Mouse (Mus musculus): ENCODE data around the gene Fcamr. TPM values are rescaled to one million over a fixed set of nuclear protein-coding genes. Genes with fewer than 3 reads are reported as not detected.

The Fcamr gene
- polyA plus RNA-seq, 1 experiment from 2014 or later = not detected

DNA sequence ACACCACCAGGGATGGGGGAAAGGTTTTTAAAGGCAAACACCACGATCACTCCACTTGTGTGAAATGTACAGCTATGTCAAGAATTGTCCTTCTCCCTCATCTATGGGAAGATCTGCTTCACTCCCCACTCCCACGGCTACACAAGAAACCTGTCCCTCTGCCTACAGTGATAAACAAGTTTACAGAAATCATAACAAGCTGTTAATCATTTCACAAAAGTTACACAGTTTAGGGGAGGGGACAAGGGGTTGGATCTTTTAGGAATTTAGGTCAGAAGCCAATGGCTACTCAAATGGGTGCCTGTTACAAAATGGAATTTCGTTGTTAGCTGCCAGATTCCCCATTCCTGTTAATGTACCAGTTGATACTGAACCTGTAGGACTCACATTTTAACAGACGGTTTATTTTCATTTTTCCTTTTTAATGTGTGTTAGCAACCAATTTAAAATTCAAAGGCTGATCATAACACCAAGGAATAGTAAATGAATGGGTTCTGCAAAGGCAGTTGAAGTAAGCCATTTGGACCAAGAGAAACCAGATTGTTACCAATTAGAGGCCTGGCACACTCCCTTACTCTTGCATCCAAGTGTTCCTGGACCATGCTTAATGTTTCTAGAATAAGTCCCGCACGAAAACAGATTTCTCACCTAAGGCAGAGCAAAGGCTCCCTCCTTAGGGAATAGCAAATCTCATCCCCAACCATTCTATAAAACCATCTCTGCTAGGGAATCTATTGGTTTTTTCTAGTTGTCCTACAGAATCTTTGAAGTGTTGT, 34.6 kb downstream of the Fcamr start:
- H3K4me2 ChIP-seq (ENCODE audit: low read depth) = no peak overlapping the region
- H3K9me3 ChIP-seq (ENCODE audit: control insufficient read depth, low read length) = no peaks in the 10 kb centered on the region
- H3K4me1 ChIP-seq (ENCODE audit: control insufficient read depth, insufficient read depth, low read length) = no peaks in the 10 kb centered on the region
- ATAC-seq (ENCODE audit: insufficient read depth, low FRiP score, low TSS enrichment) (no peak), DNase-seq (ENCODE audit: low spot score) (no peak)
- H3K9ac ChIP-seq (ENCODE audit: low read length) = no peak overlapping the region
- no peak overlapping the region for H3K4me3 ChIP-seq (ENCODE audit: low read depth, low read length)
- H3K27me3 ChIP-seq (ENCODE audit: control insufficient read depth, insufficient read depth, low read length) = no peaks in the 10 kb centered on the region
- 89% methylated on average over 6 of the region's 6 CpGs for WGBS
- H3K27ac ChIP-seq (ENCODE audit: low read depth, low read length) = no peak overlapping the region
- H3K36me3 ChIP-seq (ENCODE audit: control insufficient read depth, insufficient read depth, low read length) = no peaks in the 10 kb centered on the region

DNA sequence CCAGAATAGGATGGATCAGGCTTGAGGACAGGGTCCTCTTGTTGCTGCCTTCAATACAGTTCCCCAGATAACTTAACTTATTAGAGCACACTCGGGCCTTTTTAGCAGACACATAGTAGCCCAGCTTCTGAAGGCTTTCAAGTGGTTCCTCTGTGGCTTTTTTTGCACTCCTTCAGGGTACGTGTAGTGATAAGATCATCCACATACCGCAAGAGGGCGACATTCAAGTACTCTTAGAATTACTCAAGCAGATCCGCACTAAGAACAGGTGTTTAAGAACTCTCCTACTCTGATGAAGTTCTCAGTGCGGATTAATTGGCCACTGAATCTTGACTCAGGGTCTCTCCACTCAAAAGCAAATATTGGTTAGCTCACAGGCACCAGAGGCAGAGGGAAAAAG, 37.6 kb downstream of the Fcamr start:
- H3K27me3 ChIP-seq (ENCODE audit: control insufficient read depth, insufficient read depth, low read length) = no peaks in the 10 kb centered on the region
- ATAC-seq (ENCODE audit: insufficient read depth, low FRiP score, low TSS enrichment) (no peak), DNase-seq (ENCODE audit: low spot score) (no peak)
- no peaks in the 10 kb centered on the region for H3K4me1 ChIP-seq (ENCODE audit: control insufficient read depth, insufficient read depth, low read length)
- H3K4me3 ChIP-seq (ENCODE audit: low read depth, low read length) = no peak overlapping the region
- no peak overlapping the region for H3K4me2 ChIP-seq (ENCODE audit: low read depth)
- no peaks in the 10 kb centered on the region for H3K36me3 ChIP-seq (ENCODE audit: control insufficient read depth, insufficient read depth, low read length)
- H3K9me3 ChIP-seq (ENCODE audit: control insufficient read depth, low read length) = no peaks in the 10 kb centered on the region
- H3K27ac ChIP-seq (ENCODE audit: low read depth, low read length) = no peak overlapping the region
- no peak overlapping the region for H3K9ac ChIP-seq (ENCODE audit: low read length)
- WGBS = 62% methylated on average over 6 of the region's 6 CpGs

DNA sequence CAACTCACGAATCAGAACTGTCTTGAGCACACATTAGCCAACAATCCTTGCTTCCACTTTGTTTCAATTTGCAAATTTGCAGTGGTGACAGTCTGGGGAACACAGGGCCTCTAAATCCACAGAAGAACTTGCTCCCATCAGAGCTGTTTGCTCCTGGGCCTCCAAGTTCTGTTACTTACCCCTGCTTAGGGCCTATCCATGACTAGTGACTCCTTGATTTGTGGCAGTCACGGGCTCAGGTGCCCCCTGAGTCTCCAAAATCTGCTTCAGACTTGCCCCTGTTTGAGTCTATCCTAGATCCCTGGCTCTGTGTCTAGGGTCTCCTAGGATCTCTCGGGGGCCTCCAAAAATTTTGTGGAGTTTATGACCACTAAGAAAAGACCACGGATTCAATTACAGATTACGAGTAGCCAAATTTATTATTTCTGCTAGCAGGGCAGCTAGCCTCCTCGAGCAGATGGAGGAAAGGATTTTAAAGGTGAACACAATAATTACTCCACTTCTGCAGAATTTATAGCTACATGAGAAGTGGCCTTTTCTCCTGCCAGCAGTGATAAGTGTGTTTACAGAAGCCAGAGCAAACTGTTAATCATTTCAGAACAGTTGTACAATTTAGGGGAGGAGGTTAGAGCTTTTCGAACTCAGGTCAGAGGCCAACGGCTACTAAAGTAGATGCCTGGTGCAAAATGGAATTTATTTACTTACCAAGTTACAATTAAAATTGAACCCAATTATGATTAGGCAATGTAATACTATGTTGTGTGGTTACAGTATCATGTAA, 40.1 kb downstream of the Fcamr start:
- WGBS = 73% methylated on average over 8 of the region's 8 CpGs
- Histone ChIP-seq H3K9ac (ENCODE audit: low read length) (no peak overlapping the region), H3K36me3 (ENCODE audit: control insufficient read depth, insufficient read depth, low read length) (no peaks in the 10 kb centered on the region), H3K27me3 (ENCODE audit: control insufficient read depth, insufficient read depth, low read length) (no peaks in the 10 kb centered on the region), H3K4me1 (ENCODE audit: control insufficient read depth, insufficient read depth, low read length) (no peaks in the 10 kb centered on the region), H3K4me2 (ENCODE audit: low read depth) (no peak overlapping the region), H3K4me3 (ENCODE audit: low read depth, low read length) (no peak overlapping the region), H3K9me3 (ENCODE audit: control insufficient read depth, low read length) (no peaks in the 10 kb centered on the region), H3K27ac (ENCODE audit: low read depth, low read length) (no peak overlapping the region)
- DNase-seq (ENCODE audit: low spot score) (no peak), ATAC-seq (ENCODE audit: insufficient read depth, low FRiP score, low TSS enrichment) (no peak)

DNA sequence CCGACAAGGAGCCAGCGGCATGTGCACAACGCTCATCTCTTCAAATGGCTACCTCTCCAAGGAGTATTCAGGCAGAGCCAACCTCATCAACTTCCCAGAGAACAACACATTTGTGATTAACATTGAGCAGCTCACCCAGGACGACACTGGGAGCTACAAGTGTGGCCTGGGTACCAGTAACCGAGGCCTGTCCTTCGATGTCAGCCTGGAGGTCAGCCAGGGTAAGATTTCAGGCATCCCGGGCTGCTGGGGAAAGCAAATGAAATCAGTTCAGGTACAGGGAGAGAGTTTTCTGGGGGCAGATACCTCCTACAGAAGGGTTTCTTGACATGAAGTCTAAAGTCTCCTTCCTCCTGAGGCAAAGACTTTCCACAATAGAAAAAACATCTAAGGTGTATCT, 40.9 kb downstream of the Fcamr start:
- Histone ChIP-seq H3K9ac (ENCODE audit: low read length) (no peak overlapping the region), H3K4me1 (ENCODE audit: control insufficient read depth, insufficient read depth, low read length) (no peaks in the 10 kb centered on the region), H3K27me3 (ENCODE audit: control insufficient read depth, insufficient read depth, low read length) (no peaks in the 10 kb centered on the region), H3K4me2 (ENCODE audit: low read depth) (no peak overlapping the region), H3K27ac (ENCODE audit: low read depth, low read length) (no peak overlapping the region), H3K36me3 (ENCODE audit: control insufficient read depth, insufficient read depth, low read length) (no peaks in the 10 kb centered on the region), H3K4me3 (ENCODE audit: low read depth, low read length) (no peak overlapping the region), H3K9me3 (ENCODE audit: control insufficient read depth, low read length) (no peaks in the 10 kb centered on the region)
- DNase-seq (ENCODE audit: low spot score) (no peak), ATAC-seq (ENCODE audit: insufficient read depth, low FRiP score, low TSS enrichment) (no peak)
- WGBS = 84% methylated on average over 7 of the region's 7 CpGs

DNA sequence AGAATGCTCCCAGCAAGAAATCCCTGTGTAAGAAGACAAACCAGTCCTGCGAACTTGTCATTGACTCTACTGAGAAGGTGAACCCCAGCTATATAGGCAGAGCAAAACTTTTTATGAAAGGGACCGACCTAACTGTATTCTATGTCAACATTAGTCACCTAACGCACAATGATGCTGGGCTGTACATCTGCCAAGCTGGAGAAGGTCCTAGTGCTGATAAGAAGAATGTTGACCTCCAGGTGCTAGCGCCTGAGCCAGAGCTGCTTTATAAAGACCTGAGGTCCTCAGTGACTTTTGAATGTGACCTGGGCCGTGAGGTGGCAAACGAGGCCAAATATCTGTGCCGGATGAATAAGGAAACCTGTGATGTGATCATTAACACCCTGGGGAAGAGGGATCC, 43.8 kb downstream of the Fcamr start:
- Histone ChIP-seq H3K9me3 (ENCODE audit: control insufficient read depth, low read length) (no peaks in the 10 kb centered on the region), H3K9ac (ENCODE audit: low read length) (no peak overlapping the region), H3K36me3 (ENCODE audit: control insufficient read depth, insufficient read depth, low read length) (no peaks in the 10 kb centered on the region), H3K4me1 (ENCODE audit: control insufficient read depth, insufficient read depth, low read length) (no peaks in the 10 kb centered on the region), H3K4me3 (ENCODE audit: low read depth, low read length) (no peak overlapping the region), H3K27me3 (ENCODE audit: control insufficient read depth, insufficient read depth, low read length) (no peaks in the 10 kb centered on the region), H3K27ac (ENCODE audit: low read depth, low read length) (no peak overlapping the region), H3K4me2 (ENCODE audit: low read depth) (no peak overlapping the region)
- DNase-seq (ENCODE audit: low spot score) = no peak
- WGBS = 92% methylated on average over 7 of the region's 7 CpGs
- ATAC-seq (ENCODE audit: insufficient read depth, low FRiP score, low TSS enrichment) = no peak

DNA sequence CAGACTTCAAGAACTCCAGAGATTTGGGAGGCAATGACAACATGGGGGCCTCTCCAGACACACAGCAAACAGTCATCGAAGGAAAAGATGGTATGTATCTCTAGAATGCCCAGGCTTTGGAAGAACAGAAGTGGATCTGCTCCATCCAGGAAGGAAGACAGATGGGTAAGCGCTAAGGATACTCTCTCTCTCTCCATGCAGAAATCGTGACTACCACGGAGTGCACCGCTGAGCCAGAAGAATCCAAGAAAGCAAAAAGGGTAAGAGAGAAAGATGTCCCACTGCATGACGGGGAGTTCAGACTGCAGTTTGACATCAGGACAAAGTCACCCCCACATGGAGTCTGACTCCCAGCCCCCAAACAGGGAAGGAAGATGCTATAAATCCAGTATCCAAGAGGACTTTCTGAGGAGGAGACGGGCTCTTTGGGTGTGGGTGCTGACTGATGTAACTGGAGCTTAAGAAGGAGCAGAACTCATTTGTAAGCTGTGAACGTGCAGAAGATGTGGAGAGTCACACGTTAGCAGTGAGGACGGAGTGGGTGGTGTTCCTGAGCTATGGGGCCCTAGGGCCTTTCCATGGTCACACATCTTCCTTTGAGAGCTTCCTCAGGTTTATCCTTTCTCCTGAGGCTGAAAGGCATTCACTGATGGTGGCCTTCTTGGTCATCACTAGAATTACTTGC, 49.0 kb downstream of the Fcamr start:
- H3K9me3 ChIP-seq (ENCODE audit: control insufficient read depth, low read length) = no peaks in the 10 kb centered on the region
- no peak overlapping the region for H3K27ac ChIP-seq (ENCODE audit: low read depth, low read length)
- H3K27me3 ChIP-seq (ENCODE audit: control insufficient read depth, insufficient read depth, low read length) = no peaks in the 10 kb centered on the region
- no peak overlapping the region for H3K4me2 ChIP-seq (ENCODE audit: low read depth)
- no peak overlapping the region for H3K4me3 ChIP-seq (ENCODE audit: low read depth, low read length)
- no peaks in the 10 kb centered on the region for H3K4me1 ChIP-seq (ENCODE audit: control insufficient read depth, insufficient read depth, low read length)
- 90% methylated on average over 10 of the region's 10 CpGs for WGBS
- ATAC-seq (ENCODE audit: insufficient read depth, low FRiP score, low TSS enrichment) = no peak
- H3K9ac ChIP-seq (ENCODE audit: low read length) = no peak overlapping the region
- H3K36me3 ChIP-seq (ENCODE audit: control insufficient read depth, insufficient read depth, low read length) = no peaks in the 10 kb centered on the region
- DNase-seq (ENCODE audit: low spot score) = no peak

DNA sequence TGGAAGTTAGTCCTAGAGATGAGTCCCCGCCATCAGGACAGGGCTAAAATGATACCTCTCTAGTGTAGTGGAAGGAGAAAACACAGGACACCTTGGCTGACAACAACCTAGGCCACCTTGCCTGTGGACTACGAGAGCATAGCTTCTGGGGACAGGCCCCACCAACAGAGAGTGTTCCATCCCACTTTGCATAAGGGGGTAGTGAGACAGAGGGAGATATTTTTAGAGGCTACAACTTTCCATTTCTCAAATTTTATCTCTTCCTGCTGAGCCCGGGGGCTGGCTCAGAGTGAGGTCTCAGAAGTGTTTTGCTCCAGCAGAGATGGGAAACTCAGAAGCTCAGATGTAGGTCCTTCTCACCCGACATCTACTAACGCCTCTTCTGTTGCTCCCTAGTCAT, 49.7 kb downstream of the Fcamr start:
- Histone ChIP-seq H3K27ac (ENCODE audit: low read depth, low read length) (no peak overlapping the region), H3K4me2 (ENCODE audit: low read depth) (no peak overlapping the region), H3K9ac (ENCODE audit: low read length) (no peak overlapping the region), H3K36me3 (ENCODE audit: control insufficient read depth, insufficient read depth, low read length) (no peaks in the 10 kb centered on the region), H3K4me1 (ENCODE audit: control insufficient read depth, insufficient read depth, low read length) (no peaks in the 10 kb centered on the region), H3K4me3 (ENCODE audit: low read depth, low read length) (no peak overlapping the region), H3K27me3 (ENCODE audit: control insufficient read depth, insufficient read depth, low read length) (no peaks in the 10 kb centered on the region), H3K9me3 (ENCODE audit: control insufficient read depth, low read length) (no peaks in the 10 kb centered on the region)
- WGBS = 86% methylated on average over 5 of the region's 5 CpGs
- ATAC-seq (ENCODE audit: insufficient read depth, low FRiP score, low TSS enrichment) (no peak), DNase-seq (ENCODE audit: low spot score) (no peak)

DNA sequence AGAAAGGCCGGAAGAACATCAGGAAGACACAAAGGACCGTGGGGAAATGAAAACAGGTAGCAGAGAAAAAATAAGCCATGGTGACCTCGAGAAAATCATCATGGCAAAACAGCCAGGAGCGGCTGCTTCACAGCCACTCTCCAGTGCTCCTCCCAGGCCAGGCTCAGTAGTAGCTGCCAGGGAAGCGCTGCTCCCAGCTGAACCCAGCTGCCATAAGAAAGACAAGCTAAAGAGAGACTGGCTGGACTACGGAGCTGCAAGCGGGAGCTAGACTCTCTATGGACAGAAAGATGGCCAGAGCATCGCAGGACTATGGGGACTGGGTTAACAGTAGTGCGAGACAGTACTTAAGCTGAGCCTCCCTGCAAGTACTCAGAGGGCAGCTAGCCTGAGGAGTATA, 54.1 kb downstream of the Fcamr start:
- no peak overlapping the region for H3K9ac ChIP-seq (ENCODE audit: low read length)
- H3K4me3 ChIP-seq (ENCODE audit: low read depth, low read length) = no peak overlapping the region
- no peaks in the 10 kb centered on the region for H3K27me3 ChIP-seq (ENCODE audit: control insufficient read depth, insufficient read depth, low read length)
- no peaks in the 10 kb centered on the region for H3K9me3 ChIP-seq (ENCODE audit: control insufficient read depth, low read length)
- H3K36me3 ChIP-seq (ENCODE audit: control insufficient read depth, insufficient read depth, low read length) = no peaks in the 10 kb centered on the region
- 90% methylated on average over 9 of the region's 9 CpGs for WGBS
- H3K27ac ChIP-seq (ENCODE audit: low read depth, low read length) = no peak overlapping the region
- DNase-seq (ENCODE audit: low spot score) (no peak), ATAC-seq (ENCODE audit: insufficient read depth, low FRiP score, low TSS enrichment) (no peak)
- H3K4me1 ChIP-seq (ENCODE audit: control insufficient read depth, insufficient read depth, low read length) = no peaks in the 10 kb centered on the region
- no peak overlapping the region for H3K4me2 ChIP-seq (ENCODE audit: low read depth)
